Mouse (Mus musculus) left cerebral cortex, postnatal 10 days (tissue): ENCODE results near the gene Hnrnpa3. TPM values are rescaled to one million over a fixed set of nuclear protein-coding genes. Genes with fewer than 3 reads are reported as not detected.
"Not testable (repeated sequence)": the region's sequence is repeated elsewhere in the genome, so short reads cannot be mapped to it uniquely, and the experiment has no call there.

Experiments used
- DNase-seq, 2 experiments: peaks; one replicate each; pipeline ENCODE4 v3.0.0; 2021 to 2022; ENCODE audit warnings: low spot score in 2 of 2, mixed read lengths in 1 of 2; ENCODE audit errors: extremely low spot score in 1 of 2
- intact Hi-C: fragments of 180-260 bp; cut with DNase I; formaldehyde crosslinking; loops from one replicate; pipeline ENCODE4 v1.15.1; 2025
- total RNA-seq, 2 experiments: library from RNA; stranded (reverse); gene quantifications; 2 replicates each; pipeline ENCODE4 v1.2.3; 2021

Hnrnpa3 gene
- 100 to 1,000 TPM; 329 to 339 TPM for total RNA-seq

GRCm38 (mm10) chr2:75658727-75659628 is at the start of gene Hnrnpa3:
TSS of gene Hnrnpa3 (plus strand) at chr2:75659261.
- DNase-seq, result peak; percentile 98 to 99
- intact Hi-C loops, result loop anchor here (5.0 kb wide), 1 partner anchor 47 kb away; no protein-coding TSS in a partner anchor

GRCm38 (mm10) chr2:75609971-75610370 is 49.1 kb upstream of the Hnrnpa3 start:
- no peak for DNase-seq
- intact Hi-C loops, result loop anchor here (5.0 to 10.0 kb wide), 4 partner anchors 47 to 462 kb away; partner anchors contain the start of gene Hnrnpa3

GRCm38 (mm10) chr2:75610602-75611001 is 48.5 kb upstream of the Hnrnpa3 start:
- intact Hi-C loops, result loop anchor here (5.0 kb wide), 1 partner anchor 47 kb away; the partner anchor contains the start of gene Hnrnpa3
- DNase-seq, result not testable (repeated sequence)

- intact Hi-C loops, result loop anchor here (5.0 kb wide), 1 partner anchor 46 kb away; the partner anchor contains the start of gene Hnrnpa3
- DNase-seq, result no peak
Observed at GRCm38 (mm10) chr2:75611041-75611805, 47.8 kb upstream of the Hnrnpa3 start.

GRCm38 (mm10) chr2:75612006-75612405 is 47.1 kb upstream of the Hnrnpa3 start:
- DNase-seq, result no peak
- intact Hi-C loops, result loop anchor here (5.0 kb wide), 1 partner anchor 45 kb away; the partner anchor contains the start of gene Hnrnpa3

GRCm38 (mm10) chr2:75612981-75613567 is 46.0 kb upstream of the Hnrnpa3 start:
- intact Hi-C loops, result loop anchor here (5.0 kb wide), 1 partner anchor 44 kb away; the partner anchor contains the start of gene Hnrnpa3
- DNase-seq, result peak in 1 of 2 experiments; percentile 46

GRCm38 (mm10) chr2:75614577-75614976 is 44.5 kb upstream of the Hnrnpa3 start:
- intact Hi-C loops, result loop anchor here (5.0 kb wide), 1 partner anchor 43 kb away; the partner anchor contains the start of gene Hnrnpa3
- DNase-seq, result no peak

- DNase-seq, result no peak
- intact Hi-C loops, result no loop called here
Observed at GRCm38 (mm10) chr2:75616911-75617310, 42.1 kb upstream of the Hnrnpa3 start.

GRCm38 (mm10) chr2:75618712-75619111 is 40.3 kb upstream of the Hnrnpa3 start:
- intact Hi-C loops, result no loop called here
- DNase-seq, result peak in 1 of 2 experiments; percentile 41

GRCm38 (mm10) chr2:75621873-75622654 is 37.0 kb upstream of the Hnrnpa3 start:
- no peak for DNase-seq
- intact Hi-C loops, result no loop called here

- intact Hi-C loops, result no loop called here
Observed at GRCm38 (mm10) chr2:75625086-75625485, 34.0 kb upstream of the Hnrnpa3 start.

GRCm38 (mm10) chr2:75626597-75627440 is 32.2 kb upstream of the Hnrnpa3 start:
- DNase-seq, result no peak
- intact Hi-C loops, result no loop called here

More at GRCm38 (mm10) chr2:75625086-75625485, 34.0 kb upstream of the Hnrnpa3 start:
- no peak for DNase-seq

- intact Hi-C loops, result no loop called here
- no peak for DNase-seq
Observed at GRCm38 (mm10) chr2:75628487-75628886, 30.6 kb upstream of the Hnrnpa3 start.

- no peak for DNase-seq
- intact Hi-C loops, result no loop called here
Observed at GRCm38 (mm10) chr2:75631421-75631820, 27.6 kb upstream of the Hnrnpa3 start.

- intact Hi-C loops, result no loop called here
- no peak for DNase-seq
Observed at GRCm38 (mm10) chr2:75632043-75632442, 27.0 kb upstream of the Hnrnpa3 start.

- intact Hi-C loops, result no loop called here
Observed at GRCm38 (mm10) chr2:75632721-75633181, 26.3 kb upstream of the Hnrnpa3 start.

GRCm38 (mm10) chr2:75633381-75633780 is 25.7 kb upstream of the Hnrnpa3 start:
- intact Hi-C loops, result no loop called here
- no peak for DNase-seq

More at GRCm38 (mm10) chr2:75632721-75633181, 26.3 kb upstream of the Hnrnpa3 start:
- DNase-seq, result no peak
